Mouse (Mus musculus) urinary bladder, postnatal 0 days (tissue): Measurements from ENCODE around the gene Tbx19. TPM values are rescaled to one million over a fixed set of nuclear protein-coding genes. Genes with fewer than 3 reads are reported as not detected.

Experiments
- polyA plus RNA-seq: library from polyadenylated mRNA; unstranded; fragments of >200 nt; fragmentation: Nextera tagmentation; extraction: Ambion mirVana; gene quantifications from 2 replicates; pipeline ENCODE4 v1.2.1, GENCODE M21; 2015

The Tbx19 gene
- polyA plus RNA-seq = not detected in 2 replicates

GRCm38 (mm10) chr1:165160723-165161405, at the start of gene Tbx19:
Tbx19 (minus strand) TSS chr1:165160773.

GRCm38 (mm10) chr1:165193880-165194661, 33.5 kb upstream of the Tbx19 start, which contains the start of gene Sft2d2:
Sft2d2 (minus strand) TSS chr1:165194438.

Other genes with a start within 250 kb of the Tbx19 start
- not detected in 2 replicates for gene Xcl1, start 225.2 kb downstream of the Tbx19 start, polyA plus RNA-seq
- 11.6 and 13.2 TPM in 2 replicates for gene Sft2d2, start 33.7 kb upstream of the Tbx19 start, polyA plus RNA-seq
- 68.1 and 71.8 TPM in 2 replicates for gene Tiprl, start 76.2 kb upstream of the Tbx19 start, polyA plus RNA-seq
- gene Gpr161, start 135.0 kb upstream of the Tbx19 start, polyA plus RNA-seq = 0.77 and 0.91 TPM in 2 replicates